Mouse (Mus musculus) activated CD4-positive, CD25-positive, alpha-beta regulatory T cell, adult 4 months (primary cell): Measurements from ENCODE around the gene Utp3. TPM values are rescaled to one million over a fixed set of nuclear protein-coding genes. Genes with fewer than 3 reads are reported as not detected.

ENCODE experiments used
- ATAC-seq: one replicate; pipeline ENCODE4 v1.8.0; 2017
- polyA plus RNA-seq, 2 experiments: library from polyadenylated mRNA; unstranded; fragments of 100-300 nt; shearing (Covaris generic); gene quantifications; one replicate each; pipeline ENCODE4 v1.2.1; 2017

Gene Utp3
- polyA plus RNA-seq, 2 experiments from 2014 or later: 86.2 to 103 TPM

GRCm38 (mm10) chr5:88574829-88575228 is 20.6 kb downstream of the Utp3 start:
- ATAC-seq: no peak

GRCm38 (mm10) chr5:88575506-88576338 is 21.5 kb downstream of the Utp3 start:
- no peak for ATAC-seq

DNA sequence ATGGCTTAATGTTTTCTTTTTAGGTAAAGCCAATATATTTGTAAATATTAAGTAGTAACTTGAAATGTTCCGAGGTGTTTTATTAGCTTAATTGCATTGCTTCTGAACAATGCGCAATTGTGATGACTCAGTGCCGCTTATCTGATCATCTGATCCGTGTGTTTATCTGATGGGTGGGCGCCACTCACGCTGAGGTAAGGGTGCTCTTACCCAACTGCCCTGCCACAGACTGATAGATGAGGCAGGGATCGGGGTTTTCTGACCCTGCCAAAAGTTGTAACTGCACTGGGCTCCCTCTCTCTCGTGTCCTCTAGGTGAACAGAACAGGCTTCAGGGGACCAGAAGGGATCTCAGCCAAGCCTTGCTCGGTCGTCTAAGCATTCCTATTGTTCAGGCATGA is 26.4 kb downstream of the Utp3 start:
- no peak for ATAC-seq

DNA sequence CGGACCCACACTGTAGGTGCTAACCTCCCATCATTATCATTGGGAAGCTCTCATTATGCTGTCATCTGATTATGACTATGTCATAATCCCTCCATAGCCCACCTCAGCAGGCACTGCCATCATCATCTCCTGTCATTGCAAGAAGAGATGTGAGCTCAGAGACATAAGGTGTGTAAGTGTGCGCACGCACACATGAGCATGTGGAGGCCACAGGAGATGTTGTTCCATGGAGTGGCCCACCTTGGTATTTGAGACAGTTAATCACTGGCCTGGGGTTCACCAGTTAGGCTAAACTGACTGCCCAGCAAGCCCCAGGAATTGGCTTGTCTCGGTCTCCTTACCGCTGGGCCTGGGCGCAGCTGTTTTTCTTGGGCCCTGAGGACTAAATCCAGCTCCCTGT is 27.1 kb downstream of the Utp3 start:
- no peak for ATAC-seq

DNA sequence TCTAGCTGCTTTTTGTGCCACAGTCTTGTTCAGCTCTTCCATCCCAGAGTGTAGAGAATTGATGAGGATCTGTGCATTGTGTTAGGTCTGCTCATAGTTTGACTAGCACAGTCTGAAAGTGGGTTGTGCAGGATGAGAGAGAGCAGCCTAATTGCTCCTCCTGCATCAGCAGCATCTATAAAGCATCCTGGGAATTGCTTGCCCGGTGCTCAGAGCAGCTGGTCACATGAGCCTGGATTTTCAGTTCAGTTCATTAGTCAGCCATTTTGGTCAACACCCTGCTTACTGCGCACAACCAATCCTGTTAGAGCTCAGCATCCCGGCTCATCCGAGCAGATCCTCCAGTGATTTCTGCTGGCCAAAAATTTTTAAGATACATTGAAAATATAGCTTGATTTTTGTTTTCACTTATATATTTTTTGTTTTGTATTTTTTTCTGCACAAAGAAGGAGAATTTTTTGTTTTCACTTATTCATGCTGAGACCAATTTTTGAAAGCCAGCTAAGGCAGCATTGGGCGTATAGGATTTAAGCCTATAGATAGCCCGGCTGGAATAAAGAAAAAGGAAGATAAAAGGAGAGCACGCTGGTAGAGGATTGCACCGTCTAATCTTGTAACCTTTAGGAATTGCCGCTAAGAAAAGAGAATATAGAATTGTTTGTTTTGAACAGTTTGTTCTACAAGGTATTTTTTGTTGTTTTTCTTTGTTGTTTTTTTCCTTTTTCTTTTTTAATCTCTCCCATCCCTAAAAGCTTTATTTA is 29.2 kb downstream of the Utp3 start:
- ATAC-seq: no peak

- ATAC-seq: no peak
These were observed 29.8 kb downstream of the Utp3 start for GRCm38 (mm10) chr5:88584061-88584460.

- ATAC-seq: no peak
These were observed 32.3 kb downstream of the Utp3 start for GRCm38 (mm10) chr5:88586407-88587174.

DNA sequence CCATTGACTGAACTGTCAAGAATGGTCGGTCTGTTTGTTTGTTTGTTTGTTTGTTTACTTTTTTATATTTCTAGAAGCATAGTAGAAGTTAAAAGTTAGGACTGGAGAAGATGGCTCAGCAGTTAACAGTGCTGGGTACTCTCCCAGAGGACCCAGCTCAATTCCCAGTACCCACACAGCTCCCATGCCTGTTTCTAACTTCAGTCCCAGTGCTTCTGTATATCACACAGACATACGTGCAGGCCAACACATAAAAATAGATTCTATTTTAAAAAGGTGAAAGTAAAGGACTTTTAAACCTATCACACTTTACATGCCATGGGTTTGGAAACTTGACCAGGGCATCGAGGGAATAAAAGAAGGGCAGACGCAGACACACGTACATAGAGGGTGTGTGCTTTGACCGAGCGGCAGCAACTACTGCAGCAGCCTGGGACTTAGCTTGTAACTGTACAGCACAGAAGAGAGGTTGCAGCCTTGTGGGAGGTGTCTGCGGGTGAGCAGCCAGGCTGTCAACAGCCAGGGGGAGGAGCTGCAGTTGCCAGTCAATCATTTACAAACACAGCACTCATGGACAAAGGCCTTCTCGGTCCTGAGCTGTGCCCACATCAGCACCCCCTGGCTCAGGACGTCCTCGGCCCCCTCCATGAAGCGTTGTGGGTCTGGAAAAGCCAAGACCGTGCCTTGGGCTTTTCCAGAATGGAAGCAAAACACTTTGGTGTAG is 33.1 kb downstream of the Utp3 start:
- ATAC-seq: no peak

- no peak for ATAC-seq
These were observed 34.2 kb downstream of the Utp3 start for GRCm38 (mm10) chr5:88588481-88588880.

DNA sequence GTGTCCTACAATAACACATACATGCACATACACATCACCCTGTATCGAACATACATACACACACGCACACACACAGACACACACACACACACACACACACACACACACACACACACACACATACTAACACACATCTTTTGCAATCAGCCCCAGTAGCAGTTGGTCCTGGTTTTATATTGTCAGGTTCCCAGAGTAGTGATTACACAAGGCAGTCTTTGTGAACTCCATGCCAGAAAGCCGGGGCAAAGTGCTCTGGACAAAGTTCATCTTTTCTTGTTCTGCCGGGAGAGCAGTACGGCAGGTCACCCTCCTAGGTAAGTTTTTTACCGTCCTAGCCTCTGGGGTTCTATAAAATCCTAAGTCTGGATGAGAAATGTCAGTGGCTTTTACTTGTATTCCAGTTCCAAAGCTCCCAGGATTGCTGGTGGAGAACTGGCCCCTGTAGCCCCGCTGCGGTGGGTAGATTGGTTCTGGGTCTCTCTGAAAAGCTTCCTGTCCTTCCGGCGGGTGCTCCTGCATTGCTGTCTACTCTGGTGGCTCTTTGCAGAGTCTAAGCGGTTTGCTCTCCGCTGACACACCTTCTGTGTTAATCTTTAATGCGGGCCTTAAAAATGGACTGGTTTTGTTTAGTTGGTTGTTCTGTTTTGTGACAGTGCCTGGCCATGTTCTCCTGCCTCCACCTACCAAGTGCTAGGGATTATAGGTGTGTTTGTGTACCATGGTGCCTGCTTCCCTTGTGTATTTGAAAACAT is 39.3 kb downstream of the Utp3 start:
- no peak for ATAC-seq

DNA sequence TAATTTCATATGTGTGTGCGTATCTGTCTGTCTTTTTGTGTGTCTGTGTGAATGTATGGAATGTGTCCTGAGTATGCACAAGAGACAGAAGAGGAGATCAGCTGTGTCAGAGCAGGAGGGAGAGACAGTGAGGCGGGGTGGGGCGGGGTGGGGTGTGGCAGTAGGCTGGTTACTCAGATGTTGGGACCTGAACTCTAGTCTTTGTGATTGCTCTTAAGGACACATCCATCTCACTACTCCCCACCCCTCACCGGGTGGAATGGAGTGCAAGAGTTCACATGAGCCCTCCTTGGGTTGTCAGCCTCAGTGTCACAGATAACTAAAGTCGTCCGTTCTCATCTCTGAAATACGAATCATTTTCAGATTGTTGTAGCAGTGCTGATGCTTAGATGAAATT is 39.9 kb downstream of the Utp3 start:
- ATAC-seq: no peak

DNA sequence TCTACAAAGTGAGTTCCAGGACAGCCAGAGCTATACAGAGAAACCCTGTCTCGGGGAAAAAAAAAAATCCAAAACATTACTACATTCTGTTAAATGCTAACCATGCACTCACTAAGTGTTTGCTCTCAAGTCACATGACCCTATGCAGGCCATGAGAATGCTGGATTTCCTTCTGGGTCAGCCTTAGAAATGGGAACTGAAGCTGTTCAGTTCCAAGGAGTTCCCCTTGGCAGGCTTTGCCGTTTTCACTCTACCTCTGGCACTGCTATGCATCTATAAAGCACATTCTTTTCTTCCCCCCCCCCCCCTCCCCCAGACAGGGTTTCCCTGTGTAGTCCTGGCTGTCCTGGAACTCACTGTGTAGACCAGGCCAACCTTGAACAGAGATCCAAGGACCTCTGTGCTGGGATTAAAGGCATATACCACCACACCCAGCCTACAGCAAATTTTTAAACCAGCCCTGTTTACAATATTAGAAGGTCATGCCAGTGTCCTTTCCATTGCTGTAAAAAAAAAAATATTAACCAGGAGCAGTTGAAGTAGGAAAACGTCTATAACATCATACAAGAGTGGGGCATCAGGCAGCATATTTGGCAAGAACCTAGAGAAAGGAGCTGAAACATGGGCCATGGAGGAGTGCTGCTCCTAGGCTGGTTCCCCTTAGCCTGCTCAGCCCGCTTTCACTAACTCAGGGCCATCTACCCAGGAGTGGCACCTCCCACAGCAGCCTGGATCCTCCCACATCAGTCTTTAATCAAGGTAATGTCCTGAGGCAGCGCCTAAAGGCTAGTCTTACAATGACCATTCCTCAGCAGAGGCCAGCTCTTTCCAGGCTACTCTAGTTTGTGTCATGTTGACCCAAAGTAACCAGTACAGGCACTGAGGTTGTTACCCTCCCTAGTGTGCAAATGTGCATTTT is 41.5 kb downstream of the Utp3 start:
- ATAC-seq: no peak

DNA sequence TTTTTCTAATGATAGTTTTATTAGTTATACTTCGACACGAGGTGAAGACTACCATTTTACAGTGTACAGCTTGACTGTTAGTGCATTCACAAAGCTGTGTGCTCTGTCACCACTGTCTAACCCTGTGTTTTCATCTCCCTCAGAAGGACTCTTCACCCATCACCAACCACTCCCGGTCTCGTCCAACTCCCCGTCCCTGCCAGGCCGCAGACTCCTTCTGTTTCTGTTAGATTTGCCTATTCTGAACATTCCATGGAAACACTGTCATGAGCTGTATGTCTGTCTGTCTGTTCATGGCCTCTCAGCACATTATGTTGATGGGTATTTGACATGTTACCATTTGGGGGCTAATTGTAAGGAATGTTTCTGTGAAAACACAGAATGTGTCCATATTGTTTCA is 44.7 kb downstream of the Utp3 start:
- ATAC-seq: no peak

GRCm38 (mm10) chr5:88602030-88602429 is 47.8 kb downstream of the Utp3 start:
- ATAC-seq: no peak

GRCm38 (mm10) chr5:88602713-88603112 is 48.5 kb downstream of the Utp3 start:
- ATAC-seq: no peak

DNA sequence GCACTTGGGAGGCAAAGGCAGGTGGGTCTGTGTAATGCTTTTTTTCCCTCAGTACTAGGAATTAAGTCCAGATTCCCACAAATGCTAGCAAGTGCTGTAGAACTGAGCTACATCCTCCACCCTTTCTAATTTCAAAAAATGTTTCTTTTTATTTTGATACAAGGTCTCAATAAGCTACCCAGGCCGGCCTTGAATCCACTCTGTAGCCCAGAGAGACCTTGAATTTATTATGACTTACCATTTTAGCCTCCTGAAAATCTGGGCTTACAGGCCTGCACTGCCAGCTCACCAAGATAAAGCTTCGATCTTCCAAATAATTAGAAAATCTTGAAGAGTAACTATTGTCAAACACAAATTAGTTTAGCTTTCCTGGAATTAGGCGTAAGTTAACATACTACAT is 49.8 kb downstream of the Utp3 start:
- ATAC-seq: no peak

DNA sequence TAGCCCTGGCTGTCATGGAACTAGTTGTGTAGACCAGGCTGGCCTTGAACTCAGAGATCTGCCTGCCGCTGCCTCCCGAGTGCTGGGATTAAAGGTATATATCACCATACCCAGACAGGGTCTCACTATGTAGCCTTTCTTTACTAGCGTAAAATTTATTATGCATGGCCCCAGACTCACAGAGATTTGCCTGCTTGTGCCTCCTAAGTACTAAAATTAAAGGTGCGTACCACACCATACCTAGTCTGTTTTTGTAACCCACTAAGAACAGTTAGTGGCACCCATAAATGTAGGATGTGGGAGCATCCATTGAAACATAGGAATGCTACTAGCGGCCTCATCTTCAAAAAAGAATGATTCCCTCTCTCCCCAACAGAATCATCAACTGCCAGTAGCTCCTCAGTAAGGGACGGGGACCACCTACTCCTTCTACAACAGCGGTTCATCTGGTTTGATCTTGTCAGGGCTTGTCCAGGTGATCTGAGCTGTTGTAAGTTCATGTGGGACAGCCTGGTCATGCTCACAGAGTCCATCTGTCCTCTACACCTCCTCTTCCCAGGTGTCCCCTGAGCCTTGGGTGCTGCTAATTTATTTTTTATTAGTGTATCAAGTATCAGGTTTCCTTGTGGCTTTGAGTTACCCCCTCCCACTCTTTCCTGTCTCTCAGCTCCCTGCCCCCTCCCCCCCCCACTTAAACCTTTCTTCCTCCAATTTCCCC is 50.5 kb downstream of the Utp3 start:
- no peak for ATAC-seq
